Mouse (Mus musculus) layer of hippocampus, adult 9-10 months (tissue): ENCODE results near the gene Cstb.

Source experiments
- DNase-seq: peaks from one replicate; pipeline ENCODE4 v3.0.0; 2022; ENCODE audit warnings: low spot score

Cstb gene

GRCm38 (mm10) chr10:78461767-78462166 is 36.3 kb downstream of the Cstb start:
- DNase-seq: no peak

GRCm38 (mm10) chr10:78462945-78463768 is 37.7 kb downstream of the Cstb start:
- DNase-seq: no peak

GRCm38 (mm10) chr10:78463769-78464167 is 38.3 kb downstream of the Cstb start:
- no peak for DNase-seq

GRCm38 (mm10) chr10:78464201-78464791 is 38.8 kb downstream of the Cstb start:
- DNase-seq: no peak

GRCm38 (mm10) chr10:78464792-78465207 is 39.3 kb downstream of the Cstb start, which contains the start of gene Pdxk:
Gene Pdxk (minus strand): TSS chr10:78464975.
- peak; percentile 89 for DNase-seq

- DNase-seq: no peak
Measured at GRCm38 (mm10) chr10:78465472-78465871, 40.0 kb downstream of the Cstb start.

- DNase-seq: no peak
Measured at GRCm38 (mm10) chr10:78466647-78467046, 41.2 kb downstream of the Cstb start.

- DNase-seq: no peak
Measured at GRCm38 (mm10) chr10:78467761-78468310, 42.4 kb downstream of the Cstb start.

- DNase-seq: no peak
Measured at GRCm38 (mm10) chr10:78470582-78471313, 45.3 kb downstream of the Cstb start.

- no peak for DNase-seq
Measured at GRCm38 (mm10) chr10:78472046-78472445, 46.6 kb downstream of the Cstb start.

GRCm38 (mm10) chr10:78473434-78473833 is 48.0 kb downstream of the Cstb start:
- no peak for DNase-seq

- DNase-seq: no peak
Measured at GRCm38 (mm10) chr10:78474759-78475158, 49.3 kb downstream of the Cstb start.

- no peak for DNase-seq
Measured at GRCm38 (mm10) chr10:78476821-78477220, 51.4 kb downstream of the Cstb start.
